Mouse (Mus musculus): Measurements from ENCODE around the gene 1700080O16Rik. TPM values are rescaled to one million over a fixed set of nuclear protein-coding genes. Genes with fewer than 3 reads are reported as not detected.

The 1700080O16Rik gene
- total and polyA plus RNA-seq, 3 experiments = not detected

DNA sequence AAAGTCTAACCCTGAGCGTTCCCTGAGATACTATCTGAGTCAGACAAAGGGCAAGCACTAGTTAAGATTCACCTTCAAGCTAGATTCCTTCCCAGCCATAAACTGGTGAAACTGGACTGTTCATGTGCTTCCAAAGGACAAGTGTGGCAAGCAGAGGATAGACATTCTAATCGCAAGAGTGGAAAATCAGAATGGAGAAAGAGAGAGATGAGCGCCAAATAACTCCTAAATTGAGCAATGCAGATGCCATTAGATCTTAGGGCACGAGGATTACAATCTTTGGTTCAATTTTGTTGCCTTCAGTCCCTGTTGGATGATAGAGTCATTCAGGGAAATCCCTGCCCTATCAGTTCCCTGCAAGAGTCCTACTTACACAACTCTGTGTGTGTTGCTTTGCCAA lies 53.5 kb downstream of the 1700080O16Rik start:
- in situ Hi-C loops (cut with MboI; ENCODE audit: low pct_ligation_motif_present, low pct_unique_long_range_greater_than_20kb, low sequenced_read_pairs) = no loop called here
- dilution Hi-C loops (cut with MboI; ENCODE audit: extremely low pct_ligation_motif_present, extremely low pct_unique_long_range_greater_than_20kb, low sequenced_read_pairs) = no loop called here
- H3K79me2 ChIP-seq (replicated peaks; ENCODE audit: control insufficient read depth, extremely low read depth, insufficient read depth, poor library complexity, severe bottlenecking) = no peaks in the 10 kb centered on the region
- H3K4me2 ChIP-seq (ENCODE audit: insufficient read depth, low read depth, poor library complexity, severe bottlenecking) = no peak overlapping the region
- H3K9me3 ChIP-seq (replicated peaks; ENCODE audit: low read length) = no peaks in the 10 kb centered on the region
- H3K27ac ChIP-seq (ENCODE audit: insufficient read depth, low read depth) = no peak overlapping the region
- no peaks in the 10 kb centered on the region for H3K27me3 ChIP-seq (replicated peaks)
- no peaks in the 10 kb centered on the region for H3K4me1 ChIP-seq (ENCODE audit: control insufficient read depth in 1 of 2, insufficient read depth in 2 of 2)
- TF ChIP-seq JUND (conservative IDR thresholded peaks at IDR 0.05; ENCODE audit: low read depth, low read length) (no peak), MEF2A (IDR thresholded peaks at IDR 0.05; ENCODE audit: borderline replicate concordance, low read depth, low read length) (no peak), MAFK (IDR thresholded peaks at IDR 0.05; ENCODE audit: insufficient replicate concordance, low read length) (no peak), ETS1 (conservative IDR thresholded peaks at IDR 0.05; ENCODE audit: low read depth, low read length) (no peak), PAX5 (IDR thresholded peaks at IDR 0.05; ENCODE audit: low read length) (no peak), GABPA (IDR thresholded peaks at IDR 0.05; ENCODE audit: insufficient replicate concordance, low read depth, low read length) (no peak), MYC (IDR thresholded peaks at IDR 0.05; ENCODE audit: low read depth, low read length) (no peak), USF1 (IDR thresholded peaks at IDR 0.05; ENCODE audit: low read depth, low read length) (no peak), MXI1 (IDR thresholded peaks at IDR 0.05; ENCODE audit: low read depth, low read length) (no peak), IRF4 (IDR thresholded peaks at IDR 0.05; ENCODE audit: low read depth, low read length) (no peak), MAZ (IDR thresholded peaks at IDR 0.05; ENCODE audit: low read depth, low read length) (no peak), CHD1 (IDR thresholded peaks at IDR 0.05; ENCODE audit: low read depth, low read length) (no peak), CTCF (conservative IDR thresholded peaks at IDR 0.05 in 1 of 2, IDR thresholded peaks at IDR 0.05 in 1 of 2; ENCODE audit: low read depth in 2 of 2, low read length in 2 of 2) (no peak), POLR2AphosphoS2 (IDR thresholded peaks at IDR 0.05; ENCODE audit: low read depth, low read length) (no peak), RCOR1 (conservative IDR thresholded peaks at IDR 0.05; ENCODE audit: low read depth, low read length) (no peak), SIN3A (IDR thresholded peaks at IDR 0.05; ENCODE audit: low read length) (no peak)
- DNase-seq (ENCODE audit: extremely low read depth) = no peak
- no peak overlapping the region for H3K9ac ChIP-seq (ENCODE audit: insufficient read depth, low read depth)
- H3K4me3 ChIP-seq (replicated peaks in 1 of 3; ENCODE audit: low read depth in 2 of 3, low read length in 2 of 3, poor library complexity in 1 of 3) = no peak overlapping the region
- H3K36me3 ChIP-seq (replicated peaks in 1 of 2; ENCODE audit: control insufficient read depth in 1 of 2, insufficient read depth in 1 of 2, low read length in 1 of 2) = no peaks in the 10 kb centered on the region

Other genes with a start within 250 kb of the 1700080O16Rik start
- not detected in 2 replicates for gene Usp26, start 171.5 kb downstream of the 1700080O16Rik start, total RNA-seq (2012; rRNA removed)
- not detected in 2 replicates for gene Usp26, start 171.5 kb downstream of the 1700080O16Rik start, total RNA-seq (2014; rRNA removed)
- gene Usp26, start 171.5 kb downstream of the 1700080O16Rik start, polyA plus RNA-seq (2012; ENCODE audit: insufficient read length, low read depth) = not detected in 2 replicates
- gene Gpc4, start 192.5 kb upstream of the 1700080O16Rik start, total RNA-seq (2012; rRNA removed) = not detected in 2 replicates
- gene Gpc4, start 192.5 kb upstream of the 1700080O16Rik start, total RNA-seq (2014; rRNA removed) = not detected in 2 replicates
- gene Gpc4, start 192.5 kb upstream of the 1700080O16Rik start, polyA plus RNA-seq (2012; ENCODE audit: insufficient read length, low read depth) = not detected in 2 replicates